Comparison of ENCODE assay signal across 15 mouse cellular contexts in genomic region chr17:44186871-44187270, GRCm38 (mm10).
"Had no signal": no experiment of that assay in that cellular context is flagged by ENCODE, and none has a peak within 500 bp of the region (broad histone marks: within the 10 kb centered on the region; RNA-seq: fewer than 3 reads in every experiment).

No protein-coding gene starts in this region.

- H3K27ac ChIP-seq: lung, embryonic 15.5 days; macrophage; midbrain, embryonic 13.5 days; midbrain, embryonic 15.5 days; neural tube, embryonic 12.5 days; stomach, embryonic 15.5 days; stomach, postnatal 0 days had no signal

- H3K9me3 ChIP-seq: lung, embryonic 15.5 days; midbrain, embryonic 13.5 days; midbrain, embryonic 15.5 days; neural tube, embryonic 12.5 days; stomach, embryonic 15.5 days had no signal

- H3K4me2 ChIP-seq: lung, embryonic 15.5 days; midbrain, embryonic 11.5 days; midbrain, embryonic 13.5 days; midbrain, embryonic 15.5 days; neural tube, embryonic 12.5 days; stomach, embryonic 15.5 days had no signal

- H3K36me3 ChIP-seq: lung, embryonic 15.5 days; midbrain, embryonic 13.5 days; midbrain, embryonic 15.5 days; neural tube, embryonic 12.5 days; stomach, embryonic 15.5 days had no signal

- H3K9ac ChIP-seq: lung, embryonic 15.5 days; midbrain, embryonic 13.5 days; midbrain, embryonic 15.5 days; neural tube, embryonic 12.5 days; stomach, embryonic 15.5 days had no signal

- ATAC-seq: lung, postnatal 0 days; midbrain, embryonic 13.5 days; midbrain, embryonic 15.5 days had no signal

- H3K4me3 ChIP-seq: lung, embryonic 15.5 days; midbrain, embryonic 13.5 days; midbrain, embryonic 15.5 days; neural tube, embryonic 12.5 days; stomach, embryonic 15.5 days had no signal

- DNase-seq: lung, postnatal 14 days; lung, postnatal 36 days; right cerebral cortex, postnatal 14 days; thymus, adult 2 months; thymus, postnatal 25 days; thymus, postnatal 4 days had no signal
